Mouse (Mus musculus): ENCODE measurements around the gene Gtdc1. TPM values are rescaled to one million over a fixed set of nuclear protein-coding genes. Genes with fewer than 3 reads are reported as not detected.

Gene Gtdc1
- polyA plus RNA-seq, 1 experiment = 2.8 TPM

- TF ChIP-seq GATA1 (IDR thresholded peaks at IDR 0.05; ENCODE audit: low read length) = no peak
These were observed 385.7 kb downstream of the Gtdc1 start for GRCm38 (mm10) chr2:44541726-44542125.

GRCm38 (mm10) chr2:44540881-44541280 lies 386.6 kb downstream of the Gtdc1 start:
- no peak for TF ChIP-seq GATA1 (IDR thresholded peaks at IDR 0.05; ENCODE audit: low read length)

- no peak for TF ChIP-seq GATA1 (IDR thresholded peaks at IDR 0.05; ENCODE audit: low read length)
These were observed 388.3 kb downstream of the Gtdc1 start for GRCm38 (mm10) chr2:44539121-44539634.

- TF ChIP-seq GATA1 (IDR thresholded peaks at IDR 0.05; ENCODE audit: low read length) = no peak
These were observed 389.3 kb downstream of the Gtdc1 start for GRCm38 (mm10) chr2:44538135-44538534.

- TF ChIP-seq GATA1 (IDR thresholded peaks at IDR 0.05; ENCODE audit: low read length) = no peak
These were observed 391.7 kb downstream of the Gtdc1 start for GRCm38 (mm10) chr2:44535760-44536159.

GRCm38 (mm10) chr2:44535136-44535675 lies 392.3 kb downstream of the Gtdc1 start:
- no peak for TF ChIP-seq GATA1 (IDR thresholded peaks at IDR 0.05; ENCODE audit: low read length)

GRCm38 (mm10) chr2:44526110-44527032 lies 401.1 kb downstream of the Gtdc1 start:
- no peak for TF ChIP-seq GATA1 (IDR thresholded peaks at IDR 0.05; ENCODE audit: low read length)

- no peak for TF ChIP-seq GATA1 (IDR thresholded peaks at IDR 0.05; ENCODE audit: low read length)
These were observed 402.1 kb downstream of the Gtdc1 start for GRCm38 (mm10) chr2:44525187-44525919.

- TF ChIP-seq GATA1 (IDR thresholded peaks at IDR 0.05; ENCODE audit: low read length) = no peak
These were observed 408.2 kb downstream of the Gtdc1 start for GRCm38 (mm10) chr2:44519236-44519635.

GRCm38 (mm10) chr2:44518085-44518484 lies 409.4 kb downstream of the Gtdc1 start:
- no peak for TF ChIP-seq GATA1 (IDR thresholded peaks at IDR 0.05; ENCODE audit: low read length)

Other genes starting within 250 kb of the Gtdc1 start
- 6.7 and 7.6 TPM in 2 replicates for gene Zeb2, start 189.7 kb upstream of the Gtdc1 start, polyA plus RNA-seq (2012)

Measured in G1E-ER4 (cell line).